Mouse (Mus musculus) heart, adult 2 months (tissue): ENCODE measurements around the gene C1qb.

Experiments used
- CTCF ChIP-seq: fragments of 200-600 bp; IDR thresholded peaks from 2 replicates; pipeline ENCODE4 v1.8.1; 2022; ENCODE audit warnings: antibody characterized with exemption, mild to moderate bottlenecking, moderate library complexity
- POLR2A ChIP-seq: fragments of 200-500 bp; IDR thresholded peaks from 2 replicates; pipeline ENCODE4 v1.6.1; 2011; ENCODE audit warnings: mild to moderate bottlenecking, low read depth, low read length, control low read depth; ENCODE audit not compliant: insufficient read depth

GRCm38 (mm10) chr4:136907809-136908208 is 21.8 kb upstream of the C1qb start:
- TF ChIP-seq CTCF (no peak), POLR2A (no peak)
